Mouse (Mus musculus) heart, embryonic 16.5 days (tissue): Measurements from ENCODE around the gene Stard5. TPM values are rescaled to one million over a fixed set of nuclear protein-coding genes. Genes with fewer than 3 reads are reported as not detected.

ENCODE experiments used
- ATAC-seq: fragments of 200-750 bp; cut with Nextera tagmentation; replicated peaks from 2 replicates; pipeline ENCODE4 v1.8.0; 2017; ENCODE audit warnings: moderate number of reproducible peaks; ENCODE audit not compliant: insufficient read depth, low FRiP score; ENCODE audit errors: extremely low read depth
- H3K27ac ChIP-seq: fragments of 300-500 bp; sonication (generic); 2 replicates; pipeline ENCODE4 v1.5.1; 2014; ENCODE audit warnings: mild to moderate bottlenecking, low read length, control low read depth, moderate library complexity
- H3K27me3 ChIP-seq: fragments of 300-500 bp; sonication (generic); 2 replicates; pipeline ENCODE4 v1.6.1; 2014; ENCODE audit warnings: low read length, mixed read lengths; ENCODE audit not compliant: control insufficient read depth, insufficient read depth
- H3K36me3 ChIP-seq: fragments of 300-500 bp; sonication (generic); 2 replicates; pipeline ENCODE4 v1.6.1; 2014; ENCODE audit not compliant: control insufficient read depth, insufficient read depth
- H3K4me1 ChIP-seq: fragments of 300-500 bp; sonication (generic); 2 replicates; pipeline ENCODE4 v1.6.1; 2014; ENCODE audit warnings: low read length, mixed read lengths; ENCODE audit not compliant: control insufficient read depth, insufficient read depth
- H3K4me2 ChIP-seq: fragments of 300-500 bp; sonication (generic); 2 replicates; pipeline ENCODE4 v1.6.1; 2014; ENCODE audit warnings: low read depth, mild to moderate bottlenecking, control low read depth, low read length
- H3K4me3 ChIP-seq: fragments of 300-500 bp; sonication (generic); 2 replicates; pipeline ENCODE4 v1.5.1; 2014; ENCODE audit warnings: mild to moderate bottlenecking, control low read depth, low read length
- H3K9ac ChIP-seq: fragments of 300-500 bp; sonication (generic); 2 replicates; pipeline ENCODE4 v1.6.1; 2014; ENCODE audit warnings: low read length, control low read depth
- H3K9me3 ChIP-seq: fragments of 300-500 bp; sonication (generic); replicated peaks from 2 replicates; pipeline ENCODE4 v1.6.1; 2016; ENCODE audit warnings: low read length; ENCODE audit not compliant: control insufficient read depth
- WGBS: fragments of 180-500 bp; shearing (Covaris S2); extraction: QIAGEN DNeasy Blood & Tissue Kit; methylation state at CpG from one replicate; pipeline ENCODE4 v1.1.7; 2014; 5-methylcytosine and 5-hydroxymethylcytosine counted together
- polyA plus RNA-seq: library from polyadenylated mRNA; unstranded; fragments of >200 nt; fragmentation: Nextera tagmentation; extraction: Ambion mirVana; gene quantifications from 2 replicates; pipeline ENCODE4 v1.2.1, GENCODE M21; 2015

The Stard5 gene
- polyA plus RNA-seq, 1 experiment from 2014 or later: 35.7 TPM

GRCm38 (mm10) chr7:83609891-83610290, 21.9 kb upstream of the Stard5 start:
- WGBS: 95% methylated on average over 4 of the region's 4 CpGs
- Histone ChIP-seq H3K4me3 (no peak overlapping the region), H3K4me1 (no peaks in the 10 kb centered on the region), H3K36me3 (no peaks in the 10 kb centered on the region), H3K4me2 (no peak overlapping the region), H3K9me3 (no peaks in the 10 kb centered on the region), H3K27ac (no peak overlapping the region), H3K27me3 (no peaks in the 10 kb centered on the region), H3K9ac (no peak overlapping the region)
- ATAC-seq: no peak

DNA sequence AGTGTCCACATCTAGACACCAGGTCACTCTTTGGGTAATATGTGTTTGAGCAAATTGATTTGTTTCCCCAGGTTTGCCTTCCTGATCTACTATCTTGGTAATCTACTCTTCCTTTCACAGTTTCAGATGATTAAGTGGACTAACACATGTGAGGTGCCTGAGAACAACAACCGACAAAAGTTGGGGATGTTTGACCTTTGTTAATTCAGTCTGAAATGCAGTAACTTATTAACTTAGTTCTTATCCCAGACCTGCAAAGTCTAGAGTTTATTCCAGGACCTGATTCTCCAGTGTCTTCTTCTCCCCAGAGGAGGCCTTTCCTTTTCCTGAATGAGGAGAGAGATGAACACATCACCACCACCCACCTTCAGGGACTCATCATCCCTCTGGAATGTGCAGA, 19.9 kb upstream of the Stard5 start:
- no peak overlapping the region for H3K27ac ChIP-seq
- no peaks in the 10 kb centered on the region for H3K27me3 ChIP-seq
- H3K9ac ChIP-seq: no peak overlapping the region
- no peak overlapping the region for H3K4me3 ChIP-seq
- H3K9me3 ChIP-seq: no peaks in the 10 kb centered on the region
- H3K4me1 ChIP-seq: no peaks in the 10 kb centered on the region
- H3K4me2 ChIP-seq: no peak overlapping the region
- H3K36me3 ChIP-seq: no peaks in the 10 kb centered on the region
- no peak for ATAC-seq
- WGBS: 72% methylated on average over 1 of the region's 1 CpGs

DNA sequence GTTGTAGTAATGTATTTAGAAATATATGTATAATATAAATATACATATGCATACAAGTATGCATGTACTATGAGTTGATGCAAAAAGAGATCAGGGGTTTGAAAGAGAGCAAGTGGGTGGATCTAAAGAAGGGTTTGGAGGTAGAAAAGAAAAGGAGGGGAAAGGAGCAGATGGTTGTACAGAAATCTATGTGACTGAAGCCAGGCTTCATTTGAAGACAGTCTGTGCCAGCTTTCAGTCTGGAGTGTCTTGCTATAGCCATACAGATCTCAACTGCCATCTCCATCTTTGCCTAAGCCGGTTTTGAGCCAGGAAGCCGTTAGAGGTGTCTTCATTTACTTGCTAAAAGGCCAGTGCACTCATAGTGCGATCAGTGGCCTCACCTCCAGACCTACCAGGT, 16.5 kb upstream of the Stard5 start:
- whole genome bisulfite sequencing: 86% methylated on average over 3 of the region's 3 CpGs
- no peak for ATAC-seq

GRCm38 (mm10) chr7:83615815-83616214, 15.9 kb upstream of the Stard5 start:
- ATAC-seq: no peak
- H3K27ac ChIP-seq: no peak overlapping the region
- no peaks in the 10 kb centered on the region for H3K27me3 ChIP-seq
- WGBS: 80% methylated on average over 8 of the region's 8 CpGs
- H3K9ac ChIP-seq: no peak overlapping the region
- H3K4me1 ChIP-seq: peaks cover 3% of the 10 kb centered on the region; the same call in 1 of the 2 replicates
- H3K36me3 ChIP-seq: no peaks in the 10 kb centered on the region
- H3K4me2 ChIP-seq: no peak overlapping the region
- no peaks in the 10 kb centered on the region for H3K9me3 ChIP-seq
- H3K4me3 ChIP-seq: no peak overlapping the region

More for the DNA sequence above, 16.5 kb upstream of the Stard5 start:
- no peak overlapping the region for H3K4me3 ChIP-seq
- no peaks in the 10 kb centered on the region for H3K36me3 ChIP-seq
- H3K4me1 ChIP-seq: peaks cover 3% of the 10 kb centered on the region; the same call in 1 of the 2 replicates
- no peak overlapping the region for H3K4me2 ChIP-seq
- H3K27ac ChIP-seq: no peak overlapping the region
- no peaks in the 10 kb centered on the region for H3K27me3 ChIP-seq
- no peaks in the 10 kb centered on the region for H3K9me3 ChIP-seq
- H3K9ac ChIP-seq: no peak overlapping the region

GRCm38 (mm10) chr7:83616268-83616667, 15.5 kb upstream of the Stard5 start:
- Histone ChIP-seq H3K9ac (no peak overlapping the region), H3K4me2 (no peak overlapping the region), H3K4me3 (no peak overlapping the region), H3K36me3 (no peaks in the 10 kb centered on the region), H3K27ac (no peak overlapping the region), H3K9me3 (no peaks in the 10 kb centered on the region), H3K27me3 (no peaks in the 10 kb centered on the region), H3K4me1 (peaks cover 3% of the 10 kb centered on the region; the same call in 1 of the 2 replicates)
- no peak for ATAC-seq
- 86% methylated on average over 3 of the region's 3 CpGs for WGBS

- no peak overlapping the region for H3K27ac ChIP-seq
- H3K4me3 ChIP-seq: no peak overlapping the region
- peaks cover 3% of the 10 kb centered on the region; the same call in 1 of the 2 replicates for H3K4me1 ChIP-seq
- H3K36me3 ChIP-seq: no peaks in the 10 kb centered on the region
- no peak overlapping the region for H3K9ac ChIP-seq
- no peaks in the 10 kb centered on the region for H3K9me3 ChIP-seq
- no peaks in the 10 kb centered on the region for H3K27me3 ChIP-seq
- H3K4me2 ChIP-seq: no peak overlapping the region
- ATAC-seq: no peak
- WGBS: 97% methylated on average over 1 of the region's 1 CpGs
Observed at GRCm38 (mm10) chr7:83618709-83619108, 13.1 kb upstream of the Stard5 start.

DNA sequence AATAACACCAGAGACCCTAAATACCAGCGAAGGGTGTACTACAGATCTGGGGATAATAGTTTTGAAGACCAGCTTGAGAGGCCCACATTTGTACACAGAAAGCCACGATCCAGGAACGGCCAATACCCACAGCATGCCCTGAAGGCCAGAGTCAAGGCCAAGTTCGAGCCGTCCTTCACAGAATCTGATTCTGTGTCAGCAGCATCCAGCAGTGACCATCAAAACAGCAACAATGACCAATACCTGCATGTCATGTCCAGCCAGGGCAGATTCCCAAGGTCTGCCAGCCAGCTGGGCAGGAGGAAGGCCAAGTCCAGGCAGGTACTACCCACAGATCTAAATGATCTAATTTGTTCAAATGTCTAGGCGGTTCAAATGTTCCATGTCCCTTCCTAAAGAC, 9.2 kb upstream of the Stard5 start:
- no peak for ATAC-seq
- Histone ChIP-seq H3K4me2 (no peak overlapping the region), H3K4me1 (no peaks in the 10 kb centered on the region), H3K27me3 (no peaks in the 10 kb centered on the region), H3K36me3 (no peaks in the 10 kb centered on the region), H3K9me3 (no peaks in the 10 kb centered on the region), H3K9ac (no peak overlapping the region), H3K27ac (no peak overlapping the region), H3K4me3 (no peak overlapping the region)
- WGBS: 87% methylated on average over 6 of the region's 6 CpGs

DNA sequence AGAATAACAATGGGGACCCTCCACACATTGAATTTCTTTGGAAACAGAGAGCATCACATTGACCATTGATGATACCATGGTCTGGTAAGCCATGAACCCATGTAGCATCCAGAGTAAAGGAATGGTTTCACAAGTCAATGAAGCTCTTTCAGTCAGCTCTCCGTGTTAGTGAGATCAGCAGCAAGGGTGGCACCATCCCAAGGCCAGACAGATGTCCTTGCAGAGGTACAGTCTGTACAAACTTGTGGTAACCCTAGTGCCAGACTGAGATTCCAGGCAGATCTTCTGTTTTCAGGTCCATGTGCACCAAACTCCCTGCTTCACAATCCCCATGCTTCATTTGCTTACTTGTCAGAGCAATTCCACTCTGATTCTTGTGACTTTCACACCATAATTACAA, 7.7 kb upstream of the Stard5 start:
- no peak overlapping the region for H3K27ac ChIP-seq
- no peaks in the 10 kb centered on the region for H3K9me3 ChIP-seq
- 70% methylated on average over 1 of the region's 1 CpGs for WGBS
- H3K4me1 ChIP-seq: no peaks in the 10 kb centered on the region
- ATAC-seq: no peak
- no peak overlapping the region for H3K4me3 ChIP-seq
- no peak overlapping the region for H3K4me2 ChIP-seq
- H3K36me3 ChIP-seq: no peaks in the 10 kb centered on the region
- H3K27me3 ChIP-seq: no peaks in the 10 kb centered on the region
- no peak overlapping the region for H3K9ac ChIP-seq

DNA sequence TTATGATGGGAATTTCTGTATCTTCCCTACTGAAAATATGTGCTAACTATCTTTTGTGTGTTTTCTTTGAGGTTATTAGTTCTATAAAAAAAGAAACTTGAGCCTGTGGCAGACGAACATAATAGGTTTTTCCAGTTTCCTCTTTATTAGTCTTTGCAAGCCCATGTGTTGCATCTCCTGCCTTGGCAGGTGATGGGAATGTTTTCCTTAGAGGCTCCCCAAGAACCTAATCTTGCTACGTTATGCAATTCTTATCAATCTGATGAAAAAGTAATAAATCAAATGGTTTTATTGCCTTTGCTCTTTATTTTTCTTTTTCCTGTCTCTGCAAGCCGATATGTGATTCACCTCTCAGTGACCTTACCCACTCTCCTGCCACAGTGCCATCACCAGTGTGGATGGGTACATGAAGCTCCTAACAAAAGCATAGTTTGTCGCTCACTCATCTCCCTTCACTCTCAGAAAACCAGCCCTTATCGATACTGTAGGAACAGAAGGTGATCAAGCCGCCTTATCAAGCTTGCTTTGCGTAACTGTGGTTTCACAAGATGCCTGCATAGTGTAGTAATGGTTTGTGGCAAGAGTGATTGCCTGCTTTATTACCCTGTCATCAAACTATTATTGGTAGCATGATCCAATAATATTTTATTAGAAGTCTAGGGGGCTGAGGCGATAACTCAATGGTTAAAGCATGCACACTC, 5.1 kb upstream of the Stard5 start:
- H3K9me3 ChIP-seq: no peaks in the 10 kb centered on the region
- peaks cover 6% of the 10 kb centered on the region for H3K4me1 ChIP-seq
- no peak for ATAC-seq
- no peak overlapping the region for H3K4me3 ChIP-seq
- no peak overlapping the region for H3K4me2 ChIP-seq
- H3K36me3 ChIP-seq: no peaks in the 10 kb centered on the region
- no peak overlapping the region for H3K27ac ChIP-seq
- no peaks in the 10 kb centered on the region for H3K27me3 ChIP-seq
- WGBS: 67% methylated on average over 8 of the region's 8 CpGs
- no peak overlapping the region for H3K9ac ChIP-seq
